Mouse (Mus musculus) bone marrow, adult 2 months (tissue): Measurements from ENCODE around the gene Rhot2.

Experiments used
- CTCF ChIP-seq: fragments of 200-500 bp; IDR thresholded peaks from 2 replicates; pipeline ENCODE4 v1.5.1; 2011; ENCODE audit warnings: low read length, control low read depth; ENCODE audit not compliant: control insufficient read depth, insufficient read depth
- POLR2A ChIP-seq: fragments of 200-500 bp; IDR thresholded peaks from 2 replicates; pipeline ENCODE4 v1.6.1; 2011; ENCODE audit warnings: low read depth, mild to moderate bottlenecking, control low read depth, low read length, borderline replicate concordance; ENCODE audit not compliant: control insufficient read depth

- no peak for TF ChIP-seq CTCF
- TF ChIP-seq POLR2A = no peak
Measured at GRCm38 (mm10) chr17:25808789-25809605, 35.7 kb downstream of the Rhot2 start, which contains the start of gene Fbxl16.
